Mouse (Mus musculus): ENCODE measurements at regions not wholly inside any gene's neighbourhood (a gene's known extent, or its start where the extent isn't known, plus 50 kb on each side); places are given as distances from the start of the nearest gene placed in this dataset.
A peak's percentile ranks its signal among the peaks of the same experiment; 100 is the strongest.

DNA sequence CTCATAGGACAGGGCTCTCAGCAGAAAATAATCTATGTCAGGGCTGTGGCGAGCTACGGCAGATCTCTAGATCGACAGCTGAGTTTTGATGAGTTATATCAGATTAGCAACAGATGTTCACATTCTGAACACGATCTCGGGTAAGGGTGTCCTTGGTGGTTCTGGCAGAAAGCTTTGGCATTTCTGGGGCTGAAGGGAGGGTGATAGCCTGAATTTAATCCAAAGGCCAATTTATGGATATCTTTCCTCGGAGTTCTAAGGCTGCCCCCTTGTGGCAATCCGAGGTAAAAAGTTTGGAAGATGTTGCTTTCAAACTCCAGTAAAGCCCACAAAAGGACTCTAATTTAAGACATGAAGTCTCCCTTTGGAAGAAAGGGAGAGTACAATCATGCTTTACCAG lies 101.3 kb upstream of the Luzp2 start:
- Histone ChIP-seq H3K4me3 (ENCODE audit: low read length) (no peak overlapping the region), H3K4me2 (ENCODE audit: low read depth, low read length) (no peak overlapping the region), H3K9me3 (ENCODE audit: low read length) (no peaks in the 10 kb centered on the region), H3K27me3 (ENCODE audit: insufficient read depth, low read length) (no peaks in the 10 kb centered on the region), H3K36me3 (ENCODE audit: insufficient read depth, low read length) (no peaks in the 10 kb centered on the region), H3K27ac (no peak overlapping the region), H3K4me1 (ENCODE audit: insufficient read depth, low read length) (no peaks in the 10 kb centered on the region), H3K9ac (replicated peaks; ENCODE audit: low read length) (no peak overlapping the region)
- DNase-seq (ENCODE audit: low spot score) = peak; percentile 87
- 30% methylated on average over 7 of the region's 7 CpGs for WGBS
- ATAC-seq = peak; percentile 43; the same call in 1 of the 2 replicates
- peak; percentile 75 for TF ChIP-seq CTCF (IDR thresholded peaks at IDR 0.05; ENCODE audit: low read depth)

GRCm38 (mm10) chr7:54734861-54735260 lies 100.4 kb upstream of the Luzp2 start:
- DNase-seq (ENCODE audit: low spot score) (peak; percentile 25), ATAC-seq (peak; percentile 45; the same call in 1 of the 2 replicates)
- Histone ChIP-seq H3K9me3 (ENCODE audit: low read length) (no peaks in the 10 kb centered on the region), H3K4me3 (ENCODE audit: low read length) (no peak overlapping the region), H3K4me2 (ENCODE audit: low read depth, low read length) (no peak overlapping the region), H3K36me3 (ENCODE audit: insufficient read depth, low read length) (no peaks in the 10 kb centered on the region), H3K27me3 (ENCODE audit: insufficient read depth, low read length) (no peaks in the 10 kb centered on the region), H3K27ac (no peak overlapping the region), H3K4me1 (ENCODE audit: insufficient read depth, low read length) (no peaks in the 10 kb centered on the region), H3K9ac (replicated peaks; ENCODE audit: low read length) (no peak overlapping the region)
- 51% methylated on average over 2 of the region's 2 CpGs for WGBS
- no peak for TF ChIP-seq CTCF (IDR thresholded peaks at IDR 0.05; ENCODE audit: low read depth)

GRCm38 (mm10) chr7:54767341-54767740 lies 68.0 kb upstream of the Luzp2 start:
- H3K9me3 ChIP-seq (ENCODE audit: low read length) = no peaks in the 10 kb centered on the region
- ATAC-seq (no peak), DNase-seq (ENCODE audit: low spot score) (no peak)
- no peak for TF ChIP-seq CTCF (IDR thresholded peaks at IDR 0.05; ENCODE audit: low read depth)
- H3K27me3 ChIP-seq (ENCODE audit: insufficient read depth, low read length) = no peaks in the 10 kb centered on the region
- H3K27ac ChIP-seq = no peak overlapping the region
- 97% methylated on average over 1 of the region's 1 CpGs for WGBS
- H3K4me3 ChIP-seq (ENCODE audit: low read length) = no peak overlapping the region
- no peaks in the 10 kb centered on the region for H3K36me3 ChIP-seq (ENCODE audit: insufficient read depth, low read length)
- no peaks in the 10 kb centered on the region for H3K4me1 ChIP-seq (ENCODE audit: insufficient read depth, low read length)
- H3K4me2 ChIP-seq (ENCODE audit: low read depth, low read length) = no peak overlapping the region
- H3K9ac ChIP-seq (replicated peaks; ENCODE audit: low read length) = no peak overlapping the region

DNA sequence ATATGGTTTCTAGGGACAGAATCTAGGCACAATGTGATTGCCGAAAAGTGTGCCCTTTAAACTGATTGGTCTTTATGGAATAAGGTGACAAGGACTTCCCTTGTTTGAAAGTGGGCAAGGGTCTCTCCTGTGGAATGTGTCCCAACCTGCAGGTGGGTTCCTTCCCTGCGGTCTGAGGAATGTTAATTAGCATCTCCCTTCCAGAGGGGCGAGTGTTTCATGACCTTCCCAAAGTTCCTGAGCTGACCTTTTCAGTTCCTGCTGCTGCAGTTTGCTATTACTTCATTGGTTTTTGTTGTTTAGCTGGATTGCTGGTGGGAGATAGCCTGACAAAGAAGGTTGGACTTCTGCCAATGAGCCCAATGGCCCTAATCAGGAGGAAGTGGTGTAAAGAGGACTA lies 66.6 kb upstream of the Luzp2 start:
- H3K4me3 ChIP-seq (ENCODE audit: low read length) = no peak overlapping the region
- no peaks in the 10 kb centered on the region for H3K9me3 ChIP-seq (ENCODE audit: low read length)
- no peak for ATAC-seq
- TF ChIP-seq CTCF (IDR thresholded peaks at IDR 0.05; ENCODE audit: low read depth) = no peak
- no peak overlapping the region for H3K4me2 ChIP-seq (ENCODE audit: low read depth, low read length)
- no peaks in the 10 kb centered on the region for H3K36me3 ChIP-seq (ENCODE audit: insufficient read depth, low read length)
- WGBS = 30% methylated on average over 3 of the region's 3 CpGs
- no peaks in the 10 kb centered on the region for H3K4me1 ChIP-seq (ENCODE audit: insufficient read depth, low read length)
- no peak overlapping the region for H3K9ac ChIP-seq (replicated peaks; ENCODE audit: low read length)
- H3K27ac ChIP-seq = no peak overlapping the region
- DNase-seq (ENCODE audit: low spot score) = no peak
- no peaks in the 10 kb centered on the region for H3K27me3 ChIP-seq (ENCODE audit: insufficient read depth, low read length)

DNA sequence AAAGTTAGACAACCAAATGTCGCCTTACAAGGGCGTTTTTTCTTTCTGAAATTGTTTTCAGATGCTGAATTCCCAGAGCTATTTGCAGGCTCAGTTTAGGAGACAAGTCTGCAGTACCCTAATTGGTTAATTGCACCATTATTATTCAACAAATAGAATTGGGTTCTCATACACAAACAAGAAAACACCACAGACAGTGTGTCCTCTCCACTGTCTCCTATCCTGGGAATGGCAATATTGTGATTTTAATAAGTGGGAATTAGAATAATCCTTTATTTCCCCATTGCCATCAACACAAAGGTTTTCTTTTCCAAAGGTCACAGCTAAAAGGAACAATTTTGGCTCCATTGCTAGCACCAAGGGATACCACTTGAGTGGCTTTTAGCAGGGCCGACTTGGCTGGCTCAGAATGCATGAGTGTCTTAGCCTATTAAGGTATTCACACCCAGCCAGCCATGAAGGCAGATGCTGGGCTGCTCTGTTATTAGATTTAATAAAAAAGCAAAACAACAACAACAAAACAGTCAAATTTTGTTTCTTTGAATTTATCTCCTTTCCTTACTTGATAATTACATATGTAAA lies 53.3 kb upstream of the Luzp2 start:
- no peak overlapping the region for H3K27ac ChIP-seq
- WGBS = 28% methylated on average over 3 of the region's 3 CpGs
- TF ChIP-seq CTCF (IDR thresholded peaks at IDR 0.05; ENCODE audit: low read depth) = no peak
- ATAC-seq = peak; percentile 94
- no peak overlapping the region for H3K4me3 ChIP-seq (ENCODE audit: low read length)
- H3K4me2 ChIP-seq (ENCODE audit: low read depth, low read length) = no peak overlapping the region
- no peaks in the 10 kb centered on the region for H3K9me3 ChIP-seq (ENCODE audit: low read length)
- H3K36me3 ChIP-seq (ENCODE audit: insufficient read depth, low read length) = no peaks in the 10 kb centered on the region
- no peak overlapping the region for H3K9ac ChIP-seq (replicated peaks; ENCODE audit: low read length)
- H3K4me1 ChIP-seq (ENCODE audit: insufficient read depth, low read length) = no peaks in the 10 kb centered on the region
- no peaks in the 10 kb centered on the region for H3K27me3 ChIP-seq (ENCODE audit: insufficient read depth, low read length)
- peak; percentile 84 for DNase-seq (ENCODE audit: low spot score)

GRCm38 (mm10) chr7:54782604-54783003 lies 52.7 kb upstream of the Luzp2 start:
- H3K36me3 ChIP-seq (ENCODE audit: insufficient read depth, low read length) = no peaks in the 10 kb centered on the region
- 45% methylated on average over 3 of the region's 3 CpGs for WGBS
- H3K27me3 ChIP-seq (ENCODE audit: insufficient read depth, low read length) = no peaks in the 10 kb centered on the region
- no peak for TF ChIP-seq CTCF (IDR thresholded peaks at IDR 0.05; ENCODE audit: low read depth)
- no peaks in the 10 kb centered on the region for H3K9me3 ChIP-seq (ENCODE audit: low read length)
- H3K4me3 ChIP-seq (ENCODE audit: low read length) = no peak overlapping the region
- DNase-seq (ENCODE audit: low spot score) = peak; percentile 6
- H3K9ac ChIP-seq (replicated peaks; ENCODE audit: low read length) = no peak overlapping the region
- no peak overlapping the region for H3K27ac ChIP-seq
- no peaks in the 10 kb centered on the region for H3K4me1 ChIP-seq (ENCODE audit: insufficient read depth, low read length)
- no peak overlapping the region for H3K4me2 ChIP-seq (ENCODE audit: low read depth, low read length)
- ATAC-seq = no peak
